Mouse (Mus musculus): Measurements from ENCODE around the gene Adam12. TPM values are rescaled to one million over a fixed set of nuclear protein-coding genes. Genes with fewer than 3 reads are reported as not detected.

The Adam12 gene
- polyA plus RNA-seq, 1 experiment, result 3.6 TPM

DNA sequence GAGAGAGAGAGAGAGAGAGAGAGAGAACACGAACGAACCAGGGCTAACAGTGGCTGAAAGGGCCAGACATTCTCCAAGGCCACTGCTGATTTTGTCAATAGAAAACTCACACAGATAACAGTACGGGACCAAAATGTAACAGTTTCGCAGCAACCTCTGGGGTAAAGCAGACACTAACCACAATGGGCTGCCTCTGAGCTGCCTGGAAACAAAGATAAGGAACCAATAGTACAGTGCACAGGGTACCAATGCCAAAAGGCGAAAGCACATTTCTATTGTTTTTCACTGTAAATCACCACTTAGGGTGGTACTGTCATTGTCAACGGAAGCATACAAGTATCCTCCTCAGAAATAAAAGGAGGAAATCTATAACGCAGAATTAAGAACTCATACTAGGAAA lies 72.3 kb downstream of the Adam12 start:
- DNase-seq (ENCODE audit: extremely low spot score in 1 of 2, low spot score in 1 of 2), result no peak

GRCm38 (mm10) chr7:134151330-134151729 lies 80.6 kb downstream of the Adam12 start:
- DNase-seq (ENCODE audit: extremely low spot score in 1 of 2, low spot score in 1 of 2), result no peak

DNA sequence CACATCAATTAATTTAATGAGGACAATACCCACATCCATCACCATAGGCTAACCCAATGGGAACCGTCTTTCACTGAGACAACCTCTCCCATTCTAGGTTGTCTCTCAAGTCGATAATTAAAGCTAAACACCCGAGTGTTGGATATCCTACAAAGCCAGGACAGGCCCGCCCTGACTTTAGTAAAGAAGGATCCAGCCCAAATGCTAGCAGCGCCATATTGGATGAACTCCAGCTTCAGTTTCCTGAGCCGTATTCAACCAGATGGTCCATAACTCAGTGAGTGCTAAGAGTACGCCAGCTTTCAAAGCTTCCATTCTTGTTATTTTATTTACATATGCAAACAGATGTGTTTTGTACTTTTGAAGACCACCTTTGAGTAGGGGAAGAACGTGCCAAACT lies 81.6 kb downstream of the Adam12 start:
- no peak for DNase-seq (ENCODE audit: extremely low spot score in 1 of 2, low spot score in 1 of 2)

DNA sequence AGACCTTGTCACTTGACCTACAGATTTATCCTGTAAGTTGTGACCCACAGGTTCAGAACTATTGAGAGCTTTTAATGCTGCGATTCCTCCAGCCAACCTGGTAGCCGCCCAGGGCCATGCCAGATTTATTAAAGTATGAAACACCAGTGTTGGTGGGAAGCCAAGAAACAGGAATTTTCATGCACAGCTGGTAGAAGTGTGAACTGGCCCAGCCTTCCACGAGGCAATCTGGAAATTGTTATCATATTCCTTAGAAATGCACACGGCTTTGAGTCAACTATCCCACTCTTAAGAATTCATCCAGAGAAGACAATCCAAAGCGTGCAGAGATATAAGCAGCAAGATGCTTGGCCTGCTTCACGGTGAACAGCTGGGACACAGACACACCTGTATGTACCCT lies 82.6 kb downstream of the Adam12 start:
- DNase-seq (ENCODE audit: extremely low spot score in 1 of 2, low spot score in 1 of 2), result no peak

- DNase-seq (ENCODE audit: extremely low spot score in 1 of 2, low spot score in 1 of 2), result no peak
These were observed 84.4 kb downstream of the Adam12 start for GRCm38 (mm10) chr7:134147561-134147960.

GRCm38 (mm10) chr7:134146821-134147220 lies 85.1 kb downstream of the Adam12 start:
- no peak for DNase-seq (ENCODE audit: extremely low spot score in 1 of 2, low spot score in 1 of 2)

- no peak for DNase-seq (ENCODE audit: extremely low spot score in 1 of 2, low spot score in 1 of 2)
These were observed 87.8 kb downstream of the Adam12 start for GRCm38 (mm10) chr7:134144111-134144510.

- no peak for DNase-seq (ENCODE audit: extremely low spot score in 1 of 2, low spot score in 1 of 2)
These were observed 92.5 kb downstream of the Adam12 start for GRCm38 (mm10) chr7:134139291-134139949.

DNA sequence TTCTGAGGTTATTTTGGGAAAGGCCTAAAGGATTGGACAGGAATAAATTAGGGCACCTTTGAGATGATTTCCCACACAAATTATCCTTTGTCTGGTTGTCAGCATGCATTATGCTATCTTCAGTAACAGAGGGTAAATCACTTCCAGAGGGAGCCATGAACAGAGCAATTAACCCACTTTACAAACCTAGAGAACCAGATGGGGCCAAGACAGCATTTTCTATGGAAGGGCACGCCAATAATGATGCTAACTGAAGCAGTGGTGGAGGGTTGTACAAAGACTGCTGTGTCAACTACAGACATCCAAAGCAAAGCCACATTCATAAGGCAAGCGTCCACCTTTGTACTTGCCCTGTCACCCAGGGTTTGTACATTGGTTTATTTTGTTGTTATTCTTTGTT lies 99.6 kb downstream of the Adam12 start:
- DNase-seq (ENCODE audit: extremely low spot score in 1 of 2, low spot score in 1 of 2), result no peak

DNA sequence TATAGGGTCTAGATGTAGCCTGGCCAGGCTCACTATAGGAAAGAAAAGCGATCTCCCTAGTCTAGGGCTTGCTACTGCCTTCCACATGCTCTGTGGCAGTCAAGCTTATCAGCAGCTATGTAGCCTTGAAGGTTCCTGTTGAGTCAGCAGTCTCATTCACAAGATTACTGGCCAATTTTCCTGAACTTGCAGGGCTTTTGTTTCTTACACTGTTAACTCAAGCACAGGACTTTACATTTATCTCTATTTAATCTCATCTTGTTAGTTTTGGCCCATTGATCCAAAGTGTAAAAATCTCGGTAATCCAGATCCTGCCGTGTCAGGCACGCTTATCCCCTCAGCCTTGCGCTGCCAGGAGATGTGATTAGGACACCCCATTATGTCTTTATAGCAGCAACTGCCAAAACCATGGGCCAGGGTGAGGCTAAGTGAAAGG lies 103.8 kb downstream of the Adam12 start:
- DNase-seq (ENCODE audit: extremely low spot score in 1 of 2, low spot score in 1 of 2), result no peak

GRCm38 (mm10) chr7:134121397-134121796 lies 110.5 kb downstream of the Adam12 start:
- DNase-seq (ENCODE audit: extremely low spot score in 1 of 2, low spot score in 1 of 2), result no peak

DNA sequence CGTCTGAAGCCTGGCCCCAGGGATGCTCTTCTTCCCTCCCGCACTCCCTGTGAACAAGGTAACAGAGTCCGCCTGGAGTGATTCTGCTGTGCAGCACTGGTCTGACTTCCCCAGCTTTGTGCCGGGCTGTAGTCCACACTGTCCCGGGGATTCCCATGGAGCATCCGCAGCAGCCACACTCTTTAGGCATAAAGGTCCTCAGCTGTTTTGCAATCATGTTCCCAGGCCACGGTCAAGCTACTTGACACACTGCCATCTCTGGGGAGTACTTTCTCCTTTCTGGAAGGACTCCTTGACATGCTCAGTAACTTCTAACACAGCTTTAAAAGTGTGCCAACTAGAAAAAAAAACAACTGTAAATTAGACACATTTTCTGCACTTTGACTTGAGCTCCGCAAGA lies 116.5 kb downstream of the Adam12 start:
- DNase-seq (ENCODE audit: extremely low spot score in 1 of 2, low spot score in 1 of 2), result no peak

DNA sequence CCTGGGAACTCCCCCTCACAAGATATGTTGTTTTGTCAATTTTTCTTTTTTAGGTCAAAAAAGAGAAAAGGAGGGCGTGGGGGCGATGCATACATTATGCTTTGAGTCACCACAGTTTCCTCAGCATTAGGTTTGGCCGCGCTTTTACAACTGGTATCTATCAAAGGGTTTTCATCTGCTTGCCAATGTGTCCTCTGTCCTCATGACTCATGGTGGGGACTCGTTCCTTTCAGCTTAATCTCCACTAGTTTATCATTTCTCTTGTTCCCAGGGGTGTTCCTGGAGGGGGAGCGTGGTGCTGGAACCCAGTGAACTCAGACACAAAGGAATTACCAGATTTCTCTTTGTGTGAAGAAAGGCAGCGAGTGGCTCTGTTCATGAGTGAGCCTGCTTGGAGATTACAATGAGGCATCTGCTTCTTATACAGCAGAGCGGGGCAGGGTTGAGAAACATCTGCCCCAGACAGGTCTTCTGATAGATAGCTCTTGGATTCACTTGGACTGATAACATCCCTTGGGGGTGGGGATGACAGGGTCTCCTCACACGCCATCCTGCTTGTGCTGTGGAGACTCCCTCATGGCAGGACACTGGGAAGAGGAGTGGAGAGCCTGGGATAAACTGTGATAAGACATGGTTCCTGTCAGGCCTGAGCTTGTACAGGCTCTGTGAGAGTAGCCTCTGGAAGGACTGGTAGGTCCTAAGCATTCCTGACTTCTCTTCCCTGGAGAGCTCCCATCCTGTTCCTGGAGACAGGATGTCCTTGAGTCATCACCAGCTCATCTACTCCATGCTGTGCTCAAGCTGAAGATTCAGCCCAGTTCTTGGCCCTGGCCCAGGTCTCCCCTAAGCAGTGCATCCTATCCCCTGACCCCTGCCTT lies 117.4 kb downstream of the Adam12 start:
- DNase-seq (ENCODE audit: extremely low spot score in 1 of 2, low spot score in 1 of 2), result peak; percentile 17 to 74

DNA sequence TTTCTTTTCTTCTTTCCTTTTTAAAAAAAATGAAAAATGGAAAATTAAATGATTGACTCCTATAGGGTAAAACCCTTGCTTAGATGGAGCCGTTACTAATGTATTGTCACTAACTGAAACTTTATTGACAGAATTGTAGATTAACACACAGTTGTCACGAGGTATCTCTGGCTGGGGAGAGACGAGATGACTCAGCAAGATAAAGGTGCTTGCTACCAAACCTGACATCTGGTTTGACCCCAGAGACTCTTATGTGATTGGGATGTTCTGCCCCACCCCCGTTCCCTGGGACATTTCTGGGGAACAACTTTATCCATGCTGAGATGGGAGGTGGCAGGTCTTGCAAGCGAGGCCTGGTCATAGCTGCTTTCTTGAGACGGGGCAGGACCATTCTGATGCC lies 118.1 kb downstream of the Adam12 start:
- no peak for DNase-seq (ENCODE audit: extremely low spot score in 1 of 2, low spot score in 1 of 2)

DNA sequence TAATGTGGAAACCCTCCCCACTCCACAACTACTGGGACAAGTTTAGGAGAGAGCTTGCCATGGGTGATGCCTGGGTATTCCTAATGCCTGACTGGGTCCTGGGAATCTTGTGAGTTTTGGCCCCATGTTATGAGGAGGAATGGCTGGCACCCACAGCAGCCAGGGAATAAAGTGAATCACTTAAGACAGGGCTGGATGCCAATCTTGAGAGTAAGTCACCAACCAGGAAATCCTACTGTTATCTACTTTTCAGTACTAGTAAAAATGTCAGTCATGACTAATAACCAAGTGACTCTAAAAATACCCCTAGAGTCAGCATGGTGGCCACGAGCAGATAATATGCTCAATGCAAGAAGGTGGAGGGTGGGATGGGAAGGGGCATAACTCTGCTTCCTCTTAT lies 121.8 kb downstream of the Adam12 start:
- no peak for DNase-seq (ENCODE audit: extremely low spot score in 1 of 2, low spot score in 1 of 2)

DNA sequence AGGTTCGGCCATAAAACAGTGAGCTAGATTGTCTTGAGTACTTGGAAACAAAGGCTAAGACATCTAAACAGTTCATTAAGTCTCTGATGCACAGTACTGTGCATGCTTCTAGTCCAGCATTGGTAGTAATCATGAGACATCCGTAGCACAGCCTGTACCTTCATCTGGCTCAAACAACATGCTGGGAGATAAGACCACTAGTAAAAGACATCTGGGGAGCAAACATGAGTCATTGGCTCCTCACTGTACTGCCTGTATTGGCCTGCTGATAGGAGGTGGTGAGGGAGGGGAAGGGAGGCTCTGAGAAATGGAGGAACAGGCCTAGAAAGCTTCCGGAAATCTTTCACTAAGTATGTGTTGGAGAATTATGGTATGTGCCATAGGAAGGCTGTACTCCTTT lies 124.1 kb downstream of the Adam12 start:
- DNase-seq (ENCODE audit: extremely low spot score in 1 of 2, low spot score in 1 of 2), result no peak

DNA sequence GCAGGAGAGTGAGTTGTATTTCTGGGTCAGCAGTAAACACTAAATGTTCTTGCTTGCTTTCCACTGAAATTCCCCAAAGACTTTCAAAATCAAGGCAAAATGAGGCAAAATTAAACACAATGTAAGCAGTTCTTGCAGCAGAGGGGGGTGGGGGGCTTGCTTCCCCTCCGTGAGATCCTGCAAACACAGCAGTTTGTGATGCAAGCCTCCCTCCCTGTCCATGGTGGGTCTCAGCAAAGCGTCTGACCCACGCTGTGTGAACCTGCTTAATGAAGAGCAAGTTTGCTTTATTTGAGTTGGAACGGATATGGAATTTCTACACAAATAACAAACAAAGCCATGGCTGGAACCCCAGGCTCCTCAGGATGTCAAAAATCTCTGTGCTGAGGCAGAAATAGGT lies 132.9 kb downstream of the Adam12 start:
- no peak for DNase-seq (ENCODE audit: extremely low spot score in 1 of 2, low spot score in 1 of 2)

- no peak for DNase-seq (ENCODE audit: extremely low spot score in 1 of 2, low spot score in 1 of 2)
These were observed 134.1 kb downstream of the Adam12 start for GRCm38 (mm10) chr7:134097861-134098260.

DNA sequence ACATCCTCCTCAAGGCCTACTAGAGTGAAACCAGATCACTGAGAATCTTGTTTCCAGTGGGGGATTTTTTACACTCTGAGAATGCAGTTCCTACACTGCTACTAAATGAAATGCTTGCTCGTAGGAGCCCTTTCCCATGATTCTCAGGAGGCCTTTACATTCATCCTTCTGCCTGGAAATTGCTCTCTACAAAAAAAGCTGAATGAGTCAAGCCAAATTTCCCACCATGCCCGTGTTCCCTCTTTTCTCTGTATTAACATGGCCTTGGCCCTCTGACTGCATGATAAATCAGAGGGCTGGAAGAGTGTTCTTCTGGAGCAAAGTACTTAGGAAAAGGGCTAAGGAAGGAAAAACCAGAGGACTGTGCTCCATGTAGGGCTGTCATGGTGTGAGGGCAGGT lies 138.1 kb downstream of the Adam12 start:
- DNase-seq (ENCODE audit: extremely low spot score in 1 of 2, low spot score in 1 of 2), result no peak

GRCm38 (mm10) chr7:134090764-134091163 lies 141.2 kb downstream of the Adam12 start:
- no peak for DNase-seq (ENCODE audit: extremely low spot score in 1 of 2, low spot score in 1 of 2)

- DNase-seq (ENCODE audit: extremely low spot score in 1 of 2, low spot score in 1 of 2), result no peak
These were observed 141.7 kb downstream of the Adam12 start for GRCm38 (mm10) chr7:134090256-134090655.
